Mouse (Mus musculus): ENCODE measurements at regions not wholly inside any gene's neighbourhood (a gene's known extent, or its start where the extent isn't known, plus 50 kb on each side); places are given as distances from the start of the nearest gene placed in this dataset.

DNA sequence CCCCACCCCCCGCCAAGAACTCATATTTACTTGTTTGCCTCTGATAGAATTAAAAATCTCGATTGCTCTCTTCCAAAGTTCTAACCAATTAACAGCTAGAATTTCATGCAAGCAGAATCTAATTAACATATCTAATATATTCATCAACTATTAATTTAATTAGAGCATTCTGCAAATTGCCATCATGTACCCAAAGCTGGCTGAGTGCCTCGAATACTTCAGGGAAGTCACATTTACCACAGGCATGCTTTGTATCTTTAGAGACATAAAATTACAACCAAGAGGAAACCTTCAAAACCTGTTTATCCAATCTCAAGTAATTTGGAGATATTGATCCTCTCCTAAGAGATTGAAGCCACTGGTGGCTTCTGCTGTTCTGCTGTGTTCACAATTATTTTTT lies 401.6 kb upstream of the Nmur2 start:
- Histone ChIP-seq H3K4me2 (no peak overlapping the region), H3K27ac (no peak overlapping the region), H3K4me3 (replicated peaks) (no peak overlapping the region), H3K9me3 (no peaks in the 10 kb centered on the region), H3K9ac (no peak overlapping the region), H3K4me1 (no peaks in the 10 kb centered on the region), H3K27me3 (replicated peaks) (no peaks in the 10 kb centered on the region), H3K36me3 (no peaks in the 10 kb centered on the region)
- WGBS = 72% methylated on average over 3 of the region's 3 CpGs
- no peak for ATAC-seq (ENCODE audit: insufficient read depth, low FRiP score, low read depth)

DNA sequence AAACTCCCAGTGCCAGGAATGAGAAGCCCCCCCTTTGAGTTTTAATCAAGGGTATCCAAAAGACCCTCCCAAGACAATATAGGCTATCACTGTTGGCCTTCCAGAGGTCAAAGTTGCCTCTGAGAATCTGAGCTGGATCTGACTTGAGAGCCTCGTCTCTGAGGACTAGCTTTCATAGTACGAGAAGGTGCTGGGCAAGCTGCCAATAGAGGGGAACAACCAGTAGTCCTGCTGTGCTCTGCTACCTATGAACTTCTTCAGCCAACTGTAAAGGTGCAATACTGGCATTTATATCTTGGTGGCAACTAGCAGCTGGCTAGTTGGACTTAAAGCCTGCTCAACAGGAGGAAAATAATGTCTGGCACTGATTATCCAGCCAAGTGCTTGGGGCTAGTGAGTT lies 400.3 kb upstream of the Nmur2 start:
- no peaks in the 10 kb centered on the region for H3K4me1 ChIP-seq
- no peak for ATAC-seq (ENCODE audit: insufficient read depth, low FRiP score, low read depth)
- H3K4me2 ChIP-seq = no peak overlapping the region
- H3K36me3 ChIP-seq = no peaks in the 10 kb centered on the region
- no peak overlapping the region for H3K4me3 ChIP-seq (replicated peaks)
- no peaks in the 10 kb centered on the region for H3K27me3 ChIP-seq (replicated peaks)
- no peak overlapping the region for H3K27ac ChIP-seq
- H3K9me3 ChIP-seq = no peaks in the 10 kb centered on the region
- 30% methylated on average over 2 of the region's 2 CpGs for WGBS
- H3K9ac ChIP-seq = no peak overlapping the region

DNA sequence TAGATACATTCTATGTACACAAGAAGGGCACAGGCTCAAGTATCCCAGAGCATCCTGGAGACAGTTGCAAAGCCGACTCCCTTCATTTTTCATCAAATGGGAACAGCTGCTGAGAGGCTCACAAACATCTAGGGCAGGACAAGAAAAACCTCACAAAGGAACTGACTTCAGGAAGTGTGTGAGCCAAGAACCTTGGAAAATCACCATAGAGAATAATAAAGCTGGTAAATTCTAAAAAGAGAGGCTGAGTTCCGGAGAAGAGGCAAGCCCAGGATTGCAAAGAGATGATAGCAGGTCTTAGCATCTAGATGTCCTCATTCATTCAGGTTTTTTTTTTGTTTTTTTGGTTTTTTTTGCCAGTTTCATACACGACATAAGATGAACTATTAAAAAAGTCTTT lies 390.3 kb upstream of the Nmur2 start:
- Histone ChIP-seq H3K27ac (no peak overlapping the region), H3K4me1 (no peaks in the 10 kb centered on the region), H3K36me3 (no peaks in the 10 kb centered on the region), H3K4me3 (replicated peaks) (no peak overlapping the region), H3K9me3 (no peaks in the 10 kb centered on the region), H3K4me2 (no peak overlapping the region), H3K9ac (no peak overlapping the region), H3K27me3 (replicated peaks) (no peaks in the 10 kb centered on the region)
- ATAC-seq (ENCODE audit: insufficient read depth, low FRiP score, low read depth) = no peak
- 75% methylated on average over 3 of the region's 3 CpGs for WGBS

DNA sequence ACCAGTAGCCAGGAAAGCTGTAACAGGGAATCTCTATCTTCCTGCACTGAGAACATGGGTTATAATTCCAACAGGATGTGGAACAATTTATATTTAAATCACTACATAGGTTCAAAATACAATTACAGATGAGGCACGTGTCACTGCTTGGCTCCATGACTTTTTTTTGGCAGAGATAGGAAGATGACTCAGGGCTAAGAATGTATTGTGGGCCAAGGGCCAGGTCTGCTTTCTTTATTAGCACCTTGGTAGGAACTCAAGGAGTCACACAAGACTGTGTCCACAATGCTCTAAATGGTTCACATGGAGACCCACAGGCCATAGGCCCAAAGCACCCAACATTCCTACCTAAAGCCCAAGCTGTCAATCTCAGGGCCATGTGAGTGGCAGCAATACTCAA lies 344.0 kb upstream of the Nmur2 start:
- Histone ChIP-seq H3K4me3 (replicated peaks) (no peak overlapping the region), H3K4me2 (no peak overlapping the region), H3K27me3 (replicated peaks) (no peaks in the 10 kb centered on the region), H3K9ac (no peak overlapping the region), H3K9me3 (no peaks in the 10 kb centered on the region), H3K4me1 (no peaks in the 10 kb centered on the region), H3K36me3 (no peaks in the 10 kb centered on the region), H3K27ac (no peak overlapping the region)
- no peak for ATAC-seq (ENCODE audit: insufficient read depth, low FRiP score, low read depth)
- WGBS = 66% methylated on average over 1 of the region's 1 CpGs

DNA sequence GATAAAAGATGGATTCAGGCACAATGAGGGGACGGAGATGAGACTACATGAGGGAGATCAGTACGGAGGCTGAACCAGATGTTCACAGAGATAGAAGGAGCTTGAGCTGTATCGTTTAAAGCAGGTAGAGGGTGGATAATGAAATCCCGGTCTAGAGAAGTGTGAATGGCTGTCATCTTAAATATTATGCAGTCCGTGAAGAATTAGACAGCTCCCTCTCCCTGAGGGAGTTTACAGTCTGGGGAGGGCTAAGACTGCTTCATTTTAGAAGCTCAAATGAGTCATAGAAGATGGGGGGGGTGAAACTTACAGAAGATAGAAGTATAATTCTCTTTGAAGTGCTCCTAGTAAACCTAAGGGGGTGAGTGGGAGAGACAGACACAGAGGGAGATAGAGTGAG lies 336.7 kb upstream of the Nmur2 start:
- no peak overlapping the region for H3K4me3 ChIP-seq (replicated peaks)
- H3K4me2 ChIP-seq = no peak overlapping the region
- H3K4me1 ChIP-seq = no peaks in the 10 kb centered on the region
- no peaks in the 10 kb centered on the region for H3K36me3 ChIP-seq
- no peak overlapping the region for H3K27ac ChIP-seq
- no peaks in the 10 kb centered on the region for H3K27me3 ChIP-seq (replicated peaks)
- H3K9ac ChIP-seq = no peak overlapping the region
- no peaks in the 10 kb centered on the region for H3K9me3 ChIP-seq
- no peak for ATAC-seq (ENCODE audit: insufficient read depth, low FRiP score, low read depth)
- WGBS = 71% methylated on average over 5 of the region's 5 CpGs

DNA sequence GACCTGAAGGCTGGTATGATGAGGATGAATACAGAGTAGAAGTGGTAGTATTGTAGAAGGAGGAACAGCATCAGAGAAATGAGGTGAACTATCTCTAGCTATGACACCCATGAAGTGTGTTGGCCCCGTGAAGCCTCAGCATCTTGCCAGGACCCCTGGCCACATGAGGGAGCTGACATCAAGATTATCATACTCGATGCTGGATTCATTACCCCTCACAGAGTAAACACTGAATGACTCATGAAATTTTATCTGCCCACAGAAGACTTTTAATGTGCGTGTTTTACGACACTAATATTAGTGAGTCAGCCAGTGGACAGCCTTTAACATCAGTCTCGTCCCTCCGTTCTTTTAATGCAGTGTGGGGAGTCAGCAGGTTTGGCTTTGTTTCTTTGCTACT lies 333.5 kb upstream of the Nmur2 start:
- H3K27me3 ChIP-seq (replicated peaks) = no peaks in the 10 kb centered on the region
- H3K4me3 ChIP-seq (replicated peaks) = no peak overlapping the region
- H3K36me3 ChIP-seq = no peaks in the 10 kb centered on the region
- 46% methylated on average over 6 of the region's 6 CpGs for WGBS
- no peak overlapping the region for H3K9ac ChIP-seq
- no peak overlapping the region for H3K4me2 ChIP-seq
- H3K9me3 ChIP-seq = no peaks in the 10 kb centered on the region
- no peaks in the 10 kb centered on the region for H3K4me1 ChIP-seq
- no peak overlapping the region for H3K27ac ChIP-seq
- ATAC-seq (ENCODE audit: insufficient read depth, low FRiP score, low read depth) = no peak

DNA sequence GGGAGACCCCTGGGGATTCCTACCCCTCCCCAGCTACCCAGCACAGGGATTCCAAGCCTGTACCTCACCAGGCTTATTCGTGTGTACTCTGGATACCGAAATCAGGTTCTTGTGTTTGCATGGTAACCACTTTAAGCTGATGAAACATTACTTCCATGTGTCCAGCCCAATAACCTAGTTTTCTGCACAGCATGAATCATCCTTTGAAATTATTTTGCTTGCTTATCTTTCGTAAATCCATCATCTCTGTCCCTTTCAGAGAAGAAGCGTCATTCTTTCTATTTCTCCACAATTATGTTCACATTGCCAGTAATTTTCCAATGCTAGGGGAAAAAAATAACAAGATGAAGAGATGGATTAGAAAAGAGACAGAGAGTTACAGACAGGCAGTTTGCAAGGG lies 332.8 kb upstream of the Nmur2 start:
- Histone ChIP-seq H3K4me2 (no peak overlapping the region), H3K9ac (no peak overlapping the region), H3K4me1 (no peaks in the 10 kb centered on the region), H3K36me3 (no peaks in the 10 kb centered on the region), H3K9me3 (no peaks in the 10 kb centered on the region), H3K27me3 (replicated peaks) (no peaks in the 10 kb centered on the region), H3K27ac (no peak overlapping the region), H3K4me3 (replicated peaks) (no peak overlapping the region)
- ATAC-seq (ENCODE audit: insufficient read depth, low FRiP score, low read depth) = no peak
- WGBS = 70% methylated on average over 4 of the region's 4 CpGs

DNA sequence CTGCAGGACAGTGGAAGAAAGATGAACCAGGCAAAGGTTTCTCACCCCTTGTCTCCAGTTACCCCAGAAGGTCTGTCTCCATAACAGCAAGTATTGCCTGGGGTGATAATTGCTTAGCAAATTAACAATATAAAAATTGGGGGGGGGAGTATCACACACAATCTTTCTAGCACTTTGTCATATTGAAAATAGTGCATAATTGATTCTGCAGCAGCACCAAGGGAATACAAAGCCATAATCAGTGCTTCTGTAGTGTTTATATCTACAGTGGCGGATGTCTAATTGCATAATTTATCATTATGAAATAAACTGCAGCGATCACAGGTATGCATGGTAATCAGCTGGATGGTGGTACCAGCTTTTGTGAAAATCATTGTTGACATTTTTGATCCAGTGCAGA lies 316.9 kb upstream of the Nmur2 start:
- Histone ChIP-seq H3K9me3 (no peaks in the 10 kb centered on the region), H3K4me2 (no peak overlapping the region), H3K27ac (no peak overlapping the region), H3K36me3 (no peaks in the 10 kb centered on the region), H3K4me3 (replicated peaks) (no peak overlapping the region), H3K27me3 (replicated peaks) (no peaks in the 10 kb centered on the region), H3K4me1 (no peaks in the 10 kb centered on the region), H3K9ac (no peak overlapping the region)
- no peak for ATAC-seq (ENCODE audit: insufficient read depth, low FRiP score, low read depth)
- WGBS = 50% methylated on average over 2 of the region's 2 CpGs

DNA sequence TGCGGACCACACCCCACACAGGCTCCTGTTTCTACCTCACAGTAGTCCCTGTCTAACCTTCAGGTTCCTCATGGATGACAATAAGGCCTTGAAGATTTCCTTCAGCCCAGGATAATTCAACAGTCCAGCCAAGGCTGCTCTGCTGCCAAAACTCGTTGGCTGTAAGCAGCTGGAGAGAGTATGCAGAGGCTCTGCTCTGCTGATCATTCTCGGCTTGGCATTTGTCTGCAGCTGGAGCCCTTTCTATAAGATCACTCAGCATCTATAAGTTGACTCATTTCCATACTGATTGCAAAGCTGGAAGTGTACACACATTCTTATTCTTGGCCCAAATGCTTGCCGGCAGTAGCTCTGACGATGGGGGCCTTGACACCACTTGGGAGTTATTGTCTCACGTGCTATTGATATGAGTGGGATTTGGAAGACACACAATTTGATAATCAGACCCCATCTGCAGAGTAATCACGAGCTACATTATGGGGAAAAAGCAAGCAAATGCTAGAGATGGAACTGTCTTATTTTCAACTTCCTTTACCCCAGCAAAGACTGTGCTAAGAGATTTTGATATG lies 311.1 kb upstream of the Nmur2 start:
- no peaks in the 10 kb centered on the region for H3K9me3 ChIP-seq
- no peaks in the 10 kb centered on the region for H3K36me3 ChIP-seq
- no peak overlapping the region for H3K27ac ChIP-seq
- H3K4me1 ChIP-seq = no peaks in the 10 kb centered on the region
- H3K4me3 ChIP-seq (replicated peaks) = no peak overlapping the region
- H3K9ac ChIP-seq = no peak overlapping the region
- no peak for ATAC-seq (ENCODE audit: insufficient read depth, low FRiP score, low read depth)
- WGBS = 56% methylated on average over 7 of the region's 7 CpGs
- H3K4me2 ChIP-seq = no peak overlapping the region
- H3K27me3 ChIP-seq (replicated peaks) = no peaks in the 10 kb centered on the region

DNA sequence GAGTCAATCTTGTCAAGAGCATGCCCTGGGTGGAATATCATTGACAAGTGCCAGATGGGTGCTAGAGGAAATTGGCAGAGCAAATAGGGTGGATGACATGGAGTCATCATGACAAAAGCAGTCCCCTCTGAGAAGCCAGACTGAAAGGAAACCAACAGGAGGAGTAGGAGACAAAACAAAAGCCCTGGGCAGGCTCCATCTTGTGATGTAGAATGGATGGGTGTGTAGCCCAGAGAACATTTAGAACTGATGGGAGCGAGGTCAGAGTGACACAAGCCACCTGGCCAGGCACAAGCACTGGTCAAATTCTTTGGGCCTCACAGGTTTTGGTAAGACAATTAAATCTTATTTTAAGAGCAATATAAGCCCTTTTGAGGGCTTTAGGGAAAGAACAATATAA lies 310.4 kb upstream of the Nmur2 start:
- no peaks in the 10 kb centered on the region for H3K4me1 ChIP-seq
- H3K27ac ChIP-seq = no peak overlapping the region
- H3K36me3 ChIP-seq = no peaks in the 10 kb centered on the region
- H3K9me3 ChIP-seq = no peaks in the 10 kb centered on the region
- WGBS = 67% methylated on average over 1 of the region's 1 CpGs
- no peak overlapping the region for H3K4me2 ChIP-seq
- ATAC-seq (ENCODE audit: insufficient read depth, low FRiP score, low read depth) = no peak
- H3K9ac ChIP-seq = no peak overlapping the region
- no peak overlapping the region for H3K4me3 ChIP-seq (replicated peaks)
- H3K27me3 ChIP-seq (replicated peaks) = no peaks in the 10 kb centered on the region

DNA sequence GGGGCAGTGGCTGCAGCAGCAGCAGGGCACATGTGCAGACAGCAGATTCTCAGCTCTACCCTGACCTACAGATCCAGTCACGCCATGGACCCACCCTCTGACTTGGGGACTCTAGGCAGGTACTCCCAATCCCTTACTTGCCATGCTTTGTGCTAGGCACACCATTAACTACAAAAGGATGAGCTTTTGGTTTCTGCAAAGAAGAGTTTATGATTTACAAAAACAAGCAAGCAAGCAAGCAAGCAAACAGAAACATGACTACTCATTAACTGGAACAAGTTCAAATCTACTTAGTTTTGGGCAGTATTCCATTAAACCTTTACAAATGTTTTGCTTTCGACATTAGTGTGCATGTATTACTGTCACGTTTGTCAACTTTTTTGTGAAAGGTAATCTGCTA lies 309.0 kb upstream of the Nmur2 start:
- Histone ChIP-seq H3K9me3 (no peaks in the 10 kb centered on the region), H3K4me3 (replicated peaks) (no peak overlapping the region), H3K36me3 (no peaks in the 10 kb centered on the region), H3K9ac (no peak overlapping the region), H3K4me2 (no peak overlapping the region), H3K27me3 (replicated peaks) (no peaks in the 10 kb centered on the region), H3K27ac (no peak overlapping the region), H3K4me1 (no peaks in the 10 kb centered on the region)
- 76% methylated on average over 3 of the region's 3 CpGs for WGBS
- ATAC-seq (ENCODE audit: insufficient read depth, low FRiP score, low read depth) = no peak

DNA sequence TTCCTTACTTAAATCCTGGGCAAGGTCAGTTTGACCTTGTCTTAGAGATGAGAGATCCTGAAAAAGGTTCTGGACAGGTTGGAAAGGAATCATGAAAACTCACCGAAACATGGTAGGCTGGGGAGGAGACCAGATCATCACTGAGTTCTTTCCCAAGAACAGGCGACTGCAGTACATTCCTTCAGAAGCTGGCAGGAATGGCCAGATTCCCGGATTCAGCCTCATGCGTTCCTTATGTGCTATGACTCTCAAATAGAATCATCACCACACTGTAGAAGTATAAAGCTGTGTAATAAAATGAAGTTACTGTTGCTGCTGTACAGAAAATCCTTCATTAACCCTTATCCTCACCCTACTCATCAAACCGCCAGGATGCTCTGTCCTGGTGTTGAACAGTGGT lies 307.6 kb upstream of the Nmur2 start:
- Histone ChIP-seq H3K9me3 (no peaks in the 10 kb centered on the region), H3K27ac (no peak overlapping the region), H3K4me3 (replicated peaks) (no peak overlapping the region), H3K9ac (no peak overlapping the region), H3K27me3 (replicated peaks) (no peaks in the 10 kb centered on the region), H3K4me2 (no peak overlapping the region), H3K36me3 (no peaks in the 10 kb centered on the region), H3K4me1 (no peaks in the 10 kb centered on the region)
- no peak for ATAC-seq (ENCODE audit: insufficient read depth, low FRiP score, low read depth)
- 90% methylated on average over 5 of the region's 5 CpGs for WGBS

DNA sequence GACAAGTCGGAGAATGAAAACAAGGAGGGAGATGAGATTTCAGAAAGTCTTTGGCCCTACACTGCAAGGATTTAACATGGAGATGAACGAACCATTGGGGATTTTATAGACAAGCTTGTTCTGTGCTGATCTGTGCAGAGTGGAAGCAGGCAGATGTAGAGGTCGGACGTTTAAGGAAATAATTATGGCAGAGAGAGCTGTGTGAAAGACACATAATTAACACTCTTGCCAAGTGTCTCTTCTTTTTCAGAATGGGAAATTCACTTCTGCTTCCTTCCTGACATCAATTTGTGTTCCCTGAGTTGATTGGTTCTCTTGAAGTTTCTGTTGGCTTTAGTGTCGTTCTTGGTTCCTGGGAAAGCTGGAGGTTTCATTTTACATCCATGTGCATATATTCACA lies 302.3 kb upstream of the Nmur2 start:
- H3K9ac ChIP-seq = no peak overlapping the region
- no peak overlapping the region for H3K27ac ChIP-seq
- no peak overlapping the region for H3K4me2 ChIP-seq

More for the DNA sequence above, 302.3 kb upstream of the Nmur2 start:
- ATAC-seq (ENCODE audit: insufficient read depth, low FRiP score, low read depth) = no peak
- Histone ChIP-seq H3K9me3 (no peaks in the 10 kb centered on the region), H3K4me1 (no peaks in the 10 kb centered on the region), H3K4me3 (replicated peaks) (no peak overlapping the region), H3K27me3 (replicated peaks) (no peaks in the 10 kb centered on the region), H3K36me3 (no peaks in the 10 kb centered on the region)
- WGBS = 76% methylated on average over 5 of the region's 5 CpGs

Data from stomach, embryonic 15.5 days (tissue).